Mouse (Mus musculus): ENCODE measurements around the gene Camta1. TPM values are rescaled to one million over a fixed set of nuclear protein-coding genes. Genes with fewer than 3 reads are reported as not detected.
"Not testable (repeated sequence)": the region's sequence is repeated elsewhere in the genome, so short reads cannot be mapped to it uniquely, and the experiment has no call there.

The Camta1 gene
- polyA plus RNA-seq, 1 experiment = 1.8 TPM

DNA sequence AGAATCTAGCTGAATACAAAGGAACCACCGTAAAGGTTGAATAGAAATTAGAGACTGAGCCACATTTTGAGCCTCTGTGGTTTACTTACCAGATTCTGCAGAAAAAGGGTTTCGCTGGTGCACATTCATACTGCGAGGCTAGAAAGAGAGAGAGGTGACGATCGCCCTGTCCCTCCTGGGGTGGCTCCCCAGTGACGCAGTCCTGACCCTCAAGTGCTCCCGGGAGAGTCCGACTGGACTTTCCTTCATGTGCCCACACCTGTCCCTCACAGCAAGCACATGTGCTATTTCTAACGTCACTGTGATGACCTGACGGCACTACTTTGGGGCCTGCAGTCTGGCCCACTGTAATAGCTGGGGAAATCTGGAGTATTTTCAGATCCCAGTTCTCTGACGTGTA is 823.9 kb downstream of the Camta1 start:
- Histone ChIP-seq H3K9me3 (ENCODE audit: control insufficient read depth, low read length) (no peaks in the 10 kb centered on the region), H3K4me1 (ENCODE audit: control insufficient read depth) (no peaks in the 10 kb centered on the region), H3K36me3 (ENCODE audit: control insufficient read depth) (peaks cover 5% of the 10 kb centered on the region; the same call in 1 of the 2 replicates), H3K27me3 (ENCODE audit: control insufficient read depth) (no peaks in the 10 kb centered on the region), H3K4me3 (replicated peaks) (no peak overlapping the region)
- no peak for TF ChIP-seq GATA1 (IDR thresholded peaks at IDR 0.05; ENCODE audit: low read length)
- TF ChIP-seq TAL1 (IDR thresholded peaks at IDR 0.05; ENCODE audit: low read length) = no peak

DNA sequence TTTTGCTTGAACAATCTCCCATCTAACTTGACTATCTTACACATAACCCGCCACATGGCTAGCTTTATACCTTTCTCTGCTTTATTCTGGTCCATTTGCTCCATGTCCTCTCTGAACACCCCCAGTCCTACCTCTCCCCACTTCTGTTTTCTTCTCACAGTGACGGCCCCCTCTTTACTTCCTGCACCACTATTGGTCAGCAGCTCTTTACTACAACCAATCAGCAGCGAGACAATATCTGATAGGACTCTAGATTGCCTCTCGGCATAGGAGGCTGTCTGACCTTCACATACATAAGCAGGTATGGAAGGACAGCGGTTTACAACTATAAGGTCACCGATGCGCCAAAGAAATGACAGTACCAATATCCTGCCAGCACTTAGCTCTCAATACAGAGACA is 825.2 kb downstream of the Camta1 start:
- Histone ChIP-seq H3K4me1 (ENCODE audit: control insufficient read depth) (no peaks in the 10 kb centered on the region), H3K27me3 (ENCODE audit: control insufficient read depth) (no peaks in the 10 kb centered on the region), H3K4me3 (replicated peaks) (no peak overlapping the region), H3K36me3 (ENCODE audit: control insufficient read depth) (peaks cover 7% of the 10 kb centered on the region; the same call in 1 of the 2 replicates), H3K9me3 (ENCODE audit: control insufficient read depth, low read length) (no peaks in the 10 kb centered on the region)
- TF ChIP-seq TAL1 (IDR thresholded peaks at IDR 0.05; ENCODE audit: low read length) = no peak
- no peak for TF ChIP-seq GATA1 (IDR thresholded peaks at IDR 0.05; ENCODE audit: low read length)

DNA sequence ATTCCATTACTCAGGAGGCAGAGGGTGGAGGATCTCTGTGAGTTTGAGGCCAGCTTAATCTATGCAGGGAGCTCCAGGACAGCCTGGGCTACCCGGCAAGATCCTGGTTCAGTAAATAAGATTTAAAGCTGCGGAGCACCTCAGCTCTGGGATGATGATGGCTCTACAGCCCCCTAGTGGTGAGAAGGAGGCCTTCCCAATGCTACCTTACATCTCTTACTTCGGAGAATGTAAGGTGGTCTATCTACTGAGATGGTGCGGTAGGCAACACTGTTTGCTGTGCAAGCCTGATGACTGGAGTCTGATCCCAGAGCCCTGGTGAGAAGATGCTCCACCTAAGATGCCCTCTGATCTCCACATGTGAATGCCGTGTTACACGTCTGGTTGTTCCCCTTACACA is 834.7 kb downstream of the Camta1 start:
- Histone ChIP-seq H3K27me3 (ENCODE audit: control insufficient read depth) (no peaks in the 10 kb centered on the region), H3K36me3 (ENCODE audit: control insufficient read depth) (peaks cover 6% of the 10 kb centered on the region), H3K9me3 (ENCODE audit: control insufficient read depth, low read length) (no peaks in the 10 kb centered on the region), H3K4me3 (replicated peaks) (no peak overlapping the region), H3K4me1 (ENCODE audit: control insufficient read depth) (peaks cover 6% of the 10 kb centered on the region)
- TF ChIP-seq GATA1 (IDR thresholded peaks at IDR 0.05; ENCODE audit: low read length) (no peak), TAL1 (IDR thresholded peaks at IDR 0.05; ENCODE audit: low read length) (no peak)

DNA sequence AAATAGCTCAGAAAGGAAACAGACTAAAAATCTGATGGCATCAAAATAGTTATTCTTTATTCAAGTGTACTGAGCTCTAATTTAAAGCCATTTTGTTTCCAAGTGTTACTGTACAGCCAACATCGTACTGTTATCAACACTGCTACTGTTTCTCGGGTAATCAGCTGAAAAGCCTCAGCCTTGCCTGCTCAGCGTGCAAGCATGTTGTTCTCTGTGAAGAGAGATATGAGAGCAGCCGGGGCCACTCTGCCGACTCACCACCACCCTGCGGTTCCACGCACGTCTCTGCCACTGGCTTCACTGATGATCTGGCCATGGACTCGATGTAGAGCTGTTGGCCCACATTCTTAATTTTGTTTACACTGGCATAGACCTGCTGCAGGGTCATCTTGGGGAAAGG is 837.5 kb downstream of the Camta1 start:
- TF ChIP-seq GATA1 (IDR thresholded peaks at IDR 0.05; ENCODE audit: low read length) = no peak
- TF ChIP-seq TAL1 (IDR thresholded peaks at IDR 0.05; ENCODE audit: low read length) = no peak
- H3K4me1 ChIP-seq (ENCODE audit: control insufficient read depth) = peaks cover 6% of the 10 kb centered on the region
- H3K27me3 ChIP-seq (ENCODE audit: control insufficient read depth) = no peaks in the 10 kb centered on the region
- no peaks in the 10 kb centered on the region for H3K9me3 ChIP-seq (ENCODE audit: control insufficient read depth, low read length)
- no peak overlapping the region for H3K4me3 ChIP-seq (replicated peaks)
- peaks cover 8% of the 10 kb centered on the region for H3K36me3 ChIP-seq (ENCODE audit: control insufficient read depth)

DNA sequence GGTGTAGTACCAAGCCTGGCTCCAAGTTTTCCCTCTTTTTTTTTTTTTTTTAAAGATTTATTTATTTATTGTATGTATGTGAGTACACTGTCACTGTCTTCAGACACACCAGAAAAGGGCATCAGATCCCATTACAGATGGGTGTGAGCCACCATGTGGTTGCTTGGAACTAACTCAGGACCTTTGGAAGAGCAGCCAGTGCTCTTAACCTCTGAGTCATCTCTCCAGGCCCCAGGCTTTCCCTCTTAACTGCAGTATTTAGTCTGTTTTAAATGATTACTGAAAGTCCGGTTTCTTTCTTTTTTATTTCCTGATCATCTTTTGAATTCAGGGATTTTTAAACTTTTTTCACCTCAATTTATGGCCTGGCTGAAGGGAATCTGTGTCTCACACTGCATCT is 844.3 kb downstream of the Camta1 start:
- not testable (repeated sequence) for H3K4me3 ChIP-seq (replicated peaks); H3K9me3 ChIP-seq (ENCODE audit: control insufficient read depth, low read length); H3K4me1 ChIP-seq (ENCODE audit: control insufficient read depth); H3K27me3 ChIP-seq (ENCODE audit: control insufficient read depth)
- H3K36me3 ChIP-seq (ENCODE audit: control insufficient read depth) = peaks cover 16% of the 10 kb centered on the region

DNA sequence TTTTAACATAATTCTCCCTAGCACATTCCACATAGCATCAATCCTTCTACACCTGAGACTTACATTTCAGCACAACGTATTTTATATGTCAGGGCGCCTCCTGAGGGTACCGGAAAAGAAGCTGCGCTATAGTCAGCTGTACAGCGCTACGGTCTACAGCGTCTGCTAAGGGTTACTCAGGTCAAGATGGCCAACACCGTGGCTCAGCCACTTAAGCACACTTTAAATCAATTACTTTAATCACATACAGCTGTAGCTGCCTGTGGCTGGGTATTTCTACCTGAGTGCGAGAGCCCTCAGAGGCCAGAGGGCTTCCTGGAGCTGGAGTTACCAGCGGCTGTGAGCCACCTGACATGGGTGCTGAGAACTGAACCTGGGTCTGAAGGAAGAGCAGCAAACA is 845.7 kb downstream of the Camta1 start:
- H3K36me3 ChIP-seq (ENCODE audit: control insufficient read depth) = peaks cover 20% of the 10 kb centered on the region
- H3K4me3 ChIP-seq (replicated peaks) = no peak overlapping the region
- no peaks in the 10 kb centered on the region; the same call in 1 of the 2 replicates for H3K4me1 ChIP-seq (ENCODE audit: control insufficient read depth)
- no peaks in the 10 kb centered on the region for H3K9me3 ChIP-seq (ENCODE audit: control insufficient read depth, low read length)
- H3K27me3 ChIP-seq (ENCODE audit: control insufficient read depth) = no peaks in the 10 kb centered on the region
- TF ChIP-seq TAL1 (IDR thresholded peaks at IDR 0.05; ENCODE audit: low read length) = no peak
- TF ChIP-seq GATA1 (IDR thresholded peaks at IDR 0.05; ENCODE audit: low read length) = no peak

DNA sequence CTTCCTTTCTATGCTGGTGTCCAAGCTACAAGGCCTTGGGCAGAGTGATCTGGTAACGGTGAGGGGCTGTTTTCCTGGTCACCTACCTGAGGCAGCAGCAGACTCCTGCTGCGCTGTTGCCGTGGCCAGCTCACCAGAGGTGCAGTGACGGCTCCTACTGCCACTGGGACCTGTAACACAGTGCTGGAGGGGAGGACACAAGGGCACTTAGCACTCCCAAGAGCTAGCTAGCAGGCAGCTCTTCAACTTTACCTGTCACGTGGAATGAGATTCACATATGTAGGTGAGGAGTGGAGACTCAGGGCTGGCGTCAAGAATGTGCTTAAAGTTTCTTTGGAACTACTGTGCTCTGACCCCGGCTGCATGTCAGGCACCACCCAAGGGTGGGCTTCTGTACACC is 851.4 kb downstream of the Camta1 start:
- H3K9me3 ChIP-seq (ENCODE audit: control insufficient read depth, low read length) = no peaks in the 10 kb centered on the region
- H3K4me3 ChIP-seq (replicated peaks) = no peak overlapping the region
- peaks cover 12% of the 10 kb centered on the region; the same call in 1 of the 2 replicates for H3K36me3 ChIP-seq (ENCODE audit: control insufficient read depth)
- no peaks in the 10 kb centered on the region for H3K4me1 ChIP-seq (ENCODE audit: control insufficient read depth)
- H3K27me3 ChIP-seq (ENCODE audit: control insufficient read depth) = no peaks in the 10 kb centered on the region
- TF ChIP-seq GATA1 (IDR thresholded peaks at IDR 0.05; ENCODE audit: low read length) = no peak
- no peak for TF ChIP-seq TAL1 (IDR thresholded peaks at IDR 0.05; ENCODE audit: low read length)

DNA sequence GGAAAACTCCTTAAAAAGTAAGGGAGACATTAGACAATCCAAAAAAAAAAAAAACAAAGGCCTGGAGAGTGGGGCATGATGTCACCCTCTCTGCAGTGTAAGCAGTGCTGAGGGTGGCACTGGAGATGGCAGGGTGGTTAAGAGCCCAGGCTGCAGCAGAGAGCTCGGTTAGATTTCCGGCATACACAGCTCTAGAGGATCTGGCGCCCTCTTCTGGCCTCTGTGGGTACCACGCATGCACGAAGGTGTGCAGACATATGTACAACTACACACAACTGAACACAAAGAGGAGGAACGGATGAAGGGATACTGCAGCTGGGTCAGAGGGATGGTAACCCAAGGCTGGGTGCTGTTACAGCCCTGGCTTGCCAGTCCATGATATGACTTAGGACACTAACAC is 854.7 kb downstream of the Camta1 start:
- no peaks in the 10 kb centered on the region for H3K27me3 ChIP-seq (ENCODE audit: control insufficient read depth)
- H3K9me3 ChIP-seq (ENCODE audit: control insufficient read depth, low read length) = no peaks in the 10 kb centered on the region
- peaks cover 4% of the 10 kb centered on the region; the same call in 1 of the 2 replicates for H3K36me3 ChIP-seq (ENCODE audit: control insufficient read depth)
- H3K4me1 ChIP-seq (ENCODE audit: control insufficient read depth) = no peaks in the 10 kb centered on the region
- no peak for TF ChIP-seq GATA1 (IDR thresholded peaks at IDR 0.05; ENCODE audit: low read length)
- TF ChIP-seq TAL1 (IDR thresholded peaks at IDR 0.05; ENCODE audit: low read length) = no peak
- H3K4me3 ChIP-seq (replicated peaks) = no peak overlapping the region

DNA sequence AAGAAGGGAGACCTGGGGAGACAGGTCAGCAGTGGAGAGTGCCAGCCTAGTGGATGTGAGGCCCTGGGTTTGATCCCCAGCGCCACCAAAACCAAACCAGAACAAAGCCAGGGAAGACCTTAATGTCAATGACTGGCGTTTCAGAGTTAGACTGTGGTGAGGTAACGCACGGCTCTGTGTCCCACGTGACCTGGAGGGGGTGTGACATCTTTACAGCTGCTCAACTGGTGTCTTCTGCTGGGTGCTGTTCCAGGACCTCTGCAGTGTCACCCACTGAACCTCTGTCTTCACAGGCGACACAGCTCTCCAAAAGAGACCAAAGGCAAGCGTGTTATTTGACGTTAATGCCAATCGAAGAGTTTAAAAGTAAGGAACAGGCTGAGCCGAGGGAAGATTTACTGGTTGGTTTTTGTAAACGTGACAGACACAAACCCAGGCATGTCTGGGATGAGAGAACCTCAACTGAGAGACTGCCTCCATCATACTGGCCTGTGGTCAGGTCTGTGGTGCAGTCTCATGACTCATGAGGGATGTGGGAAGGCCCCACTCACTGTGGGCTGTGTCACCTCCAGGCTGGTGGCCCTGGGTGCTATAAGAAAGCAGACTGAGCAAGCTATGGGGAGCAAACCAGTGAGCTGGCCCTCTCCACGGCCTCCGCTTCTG is 855.9 kb downstream of the Camta1 start:
- no peak for TF ChIP-seq GATA1 (IDR thresholded peaks at IDR 0.05; ENCODE audit: low read length)
- TF ChIP-seq TAL1 (IDR thresholded peaks at IDR 0.05; ENCODE audit: low read length) = no peak
- Histone ChIP-seq H3K27me3 (ENCODE audit: control insufficient read depth) (no peaks in the 10 kb centered on the region), H3K4me1 (ENCODE audit: control insufficient read depth) (no peaks in the 10 kb centered on the region), H3K4me3 (replicated peaks) (no peak overlapping the region), H3K9me3 (ENCODE audit: control insufficient read depth, low read length) (no peaks in the 10 kb centered on the region), H3K36me3 (ENCODE audit: control insufficient read depth) (peaks cover 4% of the 10 kb centered on the region; the same call in 1 of the 2 replicates)

DNA sequence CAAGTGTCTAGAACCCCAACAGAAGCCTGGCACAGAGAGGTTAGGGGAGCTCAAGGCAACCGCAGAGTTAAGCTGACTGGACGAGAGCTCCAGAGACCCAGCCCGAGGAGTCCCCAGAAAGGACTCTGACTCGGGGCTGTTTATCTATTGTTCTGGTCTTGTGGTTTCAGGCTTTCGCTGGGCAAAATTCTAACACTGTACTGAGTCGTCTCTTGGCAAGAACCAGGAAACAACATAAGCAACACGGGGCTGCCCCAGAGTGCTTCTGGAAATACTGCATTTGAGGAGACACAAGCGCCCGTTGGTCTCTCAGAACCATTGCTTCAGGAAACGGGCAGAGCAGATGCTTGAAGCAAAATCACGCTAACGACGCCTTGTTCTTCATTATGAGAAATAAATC is 860.3 kb downstream of the Camta1 start:
- Histone ChIP-seq H3K36me3 (ENCODE audit: control insufficient read depth) (no peaks in the 10 kb centered on the region; the same call in 1 of the 2 replicates), H3K9me3 (ENCODE audit: control insufficient read depth, low read length) (no peaks in the 10 kb centered on the region), H3K27me3 (ENCODE audit: control insufficient read depth) (no peaks in the 10 kb centered on the region), H3K4me3 (replicated peaks) (no peak overlapping the region), H3K4me1 (ENCODE audit: control insufficient read depth) (no peaks in the 10 kb centered on the region)
- TF ChIP-seq GATA1 (IDR thresholded peaks at IDR 0.05; ENCODE audit: low read length) (no peak), TAL1 (IDR thresholded peaks at IDR 0.05; ENCODE audit: low read length) (no peak)
